Mouse (Mus musculus): ENCODE results near the gene Edn2. TPM values are rescaled to one million over a fixed set of nuclear protein-coding genes. Genes with fewer than 3 reads are reported as not detected.

Gene Edn2
- polyA plus RNA-seq, 1 experiment from 2014 or later, result 0.18 TPM

DNA sequence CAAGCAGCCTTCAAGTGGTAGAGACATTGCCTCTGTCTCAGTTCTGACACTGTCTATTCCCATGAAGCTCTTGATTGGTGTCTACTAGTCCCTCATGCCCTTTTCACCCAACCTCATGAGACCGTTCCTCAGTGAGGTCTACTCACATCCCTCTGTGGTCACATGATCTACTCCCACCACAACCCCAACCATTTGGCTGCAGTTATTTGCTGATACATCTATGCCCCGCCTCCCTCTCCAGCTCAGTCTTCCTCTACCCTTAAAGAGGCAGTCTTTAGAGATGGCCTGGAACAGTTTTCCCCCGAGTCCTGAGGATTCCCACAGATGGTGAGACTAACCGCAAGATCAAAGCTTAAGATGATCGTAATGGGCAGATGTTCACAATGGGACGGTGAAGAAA is 27.2 kb downstream of the Edn2 start:
- 0 out of 2 replicates have a peak, but pooled peaks cover 3% of the 10 kb centered on the region for H3K4me1 ChIP-seq (ENCODE audit: control insufficient read depth, insufficient read depth, low read length)
- DNase-seq (no peak), ATAC-seq (ENCODE audit: low FRiP score, low TSS enrichment) (no peak)
- H3K9me3 ChIP-seq (ENCODE audit: control insufficient read depth, low read length), result no peaks in the 10 kb centered on the region
- 86% methylated on average over 6 of the region's 6 CpGs for WGBS
- no peak overlapping the region for H3K27ac ChIP-seq (replicated peaks; ENCODE audit: low read depth, low read length)
- H3K36me3 ChIP-seq (ENCODE audit: control insufficient read depth, insufficient read depth, low read length), result no peaks in the 10 kb centered on the region
- no peaks in the 10 kb centered on the region for H3K27me3 ChIP-seq (ENCODE audit: control insufficient read depth, insufficient read depth, low read length)
- H3K4me3 ChIP-seq (replicated peaks; ENCODE audit: low read depth, low read length), result no peak overlapping the region
- H3K4me2 ChIP-seq (ENCODE audit: low read length), result no peak overlapping the region
- H3K9ac ChIP-seq (replicated peaks; ENCODE audit: low read length), result no peak overlapping the region

DNA sequence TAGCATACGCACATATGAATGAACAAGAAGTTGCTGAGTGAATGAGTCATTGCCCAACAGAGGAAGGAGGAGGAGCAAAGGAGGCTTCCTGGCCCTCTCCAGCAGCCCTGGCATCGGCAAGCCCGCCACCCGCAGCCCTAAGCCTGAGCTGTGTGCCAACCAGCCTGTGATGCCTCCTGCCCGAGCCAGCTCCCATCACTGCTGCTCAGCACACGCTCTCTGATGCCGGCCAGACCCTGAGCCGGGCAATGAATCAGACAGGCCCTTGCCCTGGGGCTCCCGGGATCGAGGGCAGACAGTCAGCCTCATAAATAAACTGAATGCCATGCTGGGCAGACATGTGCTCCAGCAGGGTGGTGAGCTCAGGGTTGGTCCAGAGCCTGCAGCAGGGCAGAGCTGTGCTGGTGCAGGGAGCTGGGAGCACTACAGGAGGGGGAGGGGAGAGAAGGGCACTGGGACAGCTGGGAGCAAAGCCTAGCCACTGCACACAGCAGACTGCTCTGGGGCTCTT is 27.7 kb downstream of the Edn2 start:
- Histone ChIP-seq H3K4me2 (ENCODE audit: low read length) (no peak overlapping the region), H3K36me3 (ENCODE audit: control insufficient read depth, insufficient read depth, low read length) (no peaks in the 10 kb centered on the region), H3K9ac (replicated peaks; ENCODE audit: low read length) (no peak overlapping the region), H3K27ac (replicated peaks; ENCODE audit: low read depth, low read length) (no peak overlapping the region; the same call in 1 of the 2 replicates), H3K4me3 (replicated peaks; ENCODE audit: low read depth, low read length) (no peak overlapping the region), H3K9me3 (ENCODE audit: control insufficient read depth, low read length) (no peaks in the 10 kb centered on the region), H3K27me3 (ENCODE audit: control insufficient read depth, insufficient read depth, low read length) (no peaks in the 10 kb centered on the region), H3K4me1 (ENCODE audit: control insufficient read depth, insufficient read depth, low read length) (0 out of 2 replicates have a peak, but pooled peaks cover 3% of the 10 kb centered on the region)
- WGBS, result 75% methylated on average over 10 of the region's 10 CpGs
- ATAC-seq (ENCODE audit: low FRiP score, low TSS enrichment) (peak; percentile 77), DNase-seq (peak; percentile 62)

DNA sequence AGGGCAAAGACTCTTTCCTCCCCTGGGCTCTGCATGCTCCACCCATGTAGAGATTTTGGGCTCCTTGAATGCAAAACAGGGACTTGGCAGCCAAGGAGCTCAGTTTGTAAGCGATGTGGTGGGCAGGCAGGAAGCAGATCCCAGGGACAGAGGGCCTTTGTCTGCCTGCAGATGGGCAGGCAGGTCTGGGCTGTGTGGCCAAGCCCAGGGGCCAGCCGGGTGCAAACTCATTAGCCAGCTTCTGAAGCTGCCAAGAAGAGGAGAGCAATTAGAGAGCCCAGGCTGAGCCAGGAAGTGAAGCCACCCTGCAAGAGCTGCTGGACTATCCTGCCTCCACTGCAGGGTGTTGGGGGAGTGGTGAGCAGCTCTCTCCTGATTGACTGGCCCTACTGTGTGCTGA is 28.9 kb downstream of the Edn2 start:
- Histone ChIP-seq H3K4me2 (ENCODE audit: low read length) (no peak overlapping the region), H3K27ac (replicated peaks; ENCODE audit: low read depth, low read length) (0 out of 2 replicates have a peak overlapping the region, but pooled peaks have one; percentile 17), H3K4me3 (replicated peaks; ENCODE audit: low read depth, low read length) (no peak overlapping the region), H3K9ac (replicated peaks; ENCODE audit: low read length) (no peak overlapping the region), H3K4me1 (ENCODE audit: control insufficient read depth, insufficient read depth, low read length) (0 out of 2 replicates have a peak, but pooled peaks cover 3% of the 10 kb centered on the region), H3K9me3 (ENCODE audit: control insufficient read depth, low read length) (no peaks in the 10 kb centered on the region), H3K27me3 (ENCODE audit: control insufficient read depth, insufficient read depth, low read length) (no peaks in the 10 kb centered on the region), H3K36me3 (ENCODE audit: control insufficient read depth, insufficient read depth, low read length) (no peaks in the 10 kb centered on the region)
- 25% methylated on average over 2 of the region's 2 CpGs for WGBS
- ATAC-seq (ENCODE audit: low FRiP score, low TSS enrichment), result no peak
- peak; percentile 50 for DNase-seq

DNA sequence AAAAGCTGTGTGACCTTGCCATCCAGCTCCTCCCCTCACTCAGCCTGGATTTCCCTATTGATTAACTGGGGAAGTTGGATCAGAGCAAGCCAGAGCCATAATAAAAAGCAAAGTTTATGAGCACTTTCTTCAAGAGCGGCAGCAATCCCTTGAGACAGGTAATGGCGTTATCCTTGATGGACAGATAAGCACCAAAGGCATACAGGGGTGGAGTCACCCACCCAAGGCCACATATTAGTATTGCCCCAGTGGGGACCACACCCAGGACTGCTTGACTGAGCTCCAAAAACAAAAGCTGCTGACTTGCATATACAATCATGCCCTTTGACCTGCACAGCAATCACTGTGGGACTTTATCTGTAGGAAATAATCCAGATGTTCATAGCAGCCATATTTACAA is 31.0 kb downstream of the Edn2 start:
- no peak for ATAC-seq (ENCODE audit: low FRiP score, low TSS enrichment)
- no peaks in the 10 kb centered on the region for H3K9me3 ChIP-seq (ENCODE audit: control insufficient read depth, low read length)
- no peaks in the 10 kb centered on the region for H3K27me3 ChIP-seq (ENCODE audit: control insufficient read depth, insufficient read depth, low read length)
- H3K27ac ChIP-seq (replicated peaks; ENCODE audit: low read depth, low read length), result no peak overlapping the region
- H3K4me2 ChIP-seq (ENCODE audit: low read length), result no peak overlapping the region
- H3K4me1 ChIP-seq (ENCODE audit: control insufficient read depth, insufficient read depth, low read length), result 0 out of 2 replicates have a peak, but pooled peaks cover 3% of the 10 kb centered on the region
- H3K36me3 ChIP-seq (ENCODE audit: control insufficient read depth, insufficient read depth, low read length), result no peaks in the 10 kb centered on the region
- 85% methylated on average over 2 of the region's 2 CpGs for WGBS
- no peak overlapping the region for H3K9ac ChIP-seq (replicated peaks; ENCODE audit: low read length)
- DNase-seq, result no peak
- H3K4me3 ChIP-seq (replicated peaks; ENCODE audit: low read depth, low read length), result no peak overlapping the region

DNA sequence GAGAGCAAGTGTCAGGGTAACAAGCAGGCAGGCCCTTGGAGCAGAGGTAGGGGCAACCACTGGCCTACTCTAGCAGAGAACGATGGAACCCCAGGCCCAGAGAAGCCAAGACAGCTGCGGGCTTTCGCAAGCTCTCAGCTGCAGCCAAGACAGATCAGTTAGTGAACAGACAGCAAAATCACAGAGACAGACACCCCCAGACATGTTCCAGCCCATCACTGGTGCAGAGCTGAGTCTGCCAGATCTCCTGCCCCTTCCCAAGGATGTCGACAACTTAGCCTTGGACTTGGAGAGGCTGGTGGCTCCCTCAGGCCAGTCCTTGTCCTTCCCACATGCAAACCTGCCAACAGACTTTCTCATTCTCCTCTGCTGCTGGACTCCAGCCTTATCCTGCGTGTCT is 33.0 kb downstream of the Edn2 start:
- peaks cover under 1% of the 10 kb centered on the region; the same call in 1 of the 2 replicates for H3K4me1 ChIP-seq (ENCODE audit: control insufficient read depth, insufficient read depth, low read length)
- ATAC-seq (ENCODE audit: low FRiP score, low TSS enrichment), result no peak
- DNase-seq, result no peak
- no peaks in the 10 kb centered on the region for H3K36me3 ChIP-seq (ENCODE audit: control insufficient read depth, insufficient read depth, low read length)
- no peak overlapping the region for H3K9ac ChIP-seq (replicated peaks; ENCODE audit: low read length)
- H3K9me3 ChIP-seq (ENCODE audit: control insufficient read depth, low read length), result no peaks in the 10 kb centered on the region
- no peak overlapping the region for H3K4me2 ChIP-seq (ENCODE audit: low read length)
- H3K27ac ChIP-seq (replicated peaks; ENCODE audit: low read depth, low read length), result no peak overlapping the region
- WGBS, result 92% methylated on average over 5 of the region's 5 CpGs
- H3K27me3 ChIP-seq (ENCODE audit: control insufficient read depth, insufficient read depth, low read length), result no peaks in the 10 kb centered on the region
- no peak overlapping the region for H3K4me3 ChIP-seq (replicated peaks; ENCODE audit: low read depth, low read length)

DNA sequence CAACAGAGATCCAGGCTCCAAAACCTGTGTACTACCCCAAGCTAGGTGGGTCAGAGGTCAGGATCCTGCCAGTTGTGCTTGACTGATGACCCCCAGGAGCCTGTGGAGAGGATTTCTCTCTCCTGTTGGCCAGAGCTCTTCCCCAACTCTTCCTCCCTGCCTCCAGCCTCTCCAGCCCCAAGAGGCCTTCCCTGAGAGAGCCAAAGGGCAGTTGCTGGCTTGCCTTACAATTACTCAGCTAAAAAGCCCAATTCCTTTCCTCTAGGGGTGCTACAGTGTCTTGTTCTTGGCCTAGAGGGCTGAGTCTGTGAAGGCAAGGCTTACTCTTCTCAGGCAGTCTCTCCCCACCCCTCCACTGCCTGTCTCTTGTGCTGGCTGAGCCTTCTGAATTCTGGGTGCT is 34.0 kb downstream of the Edn2 start:
- Histone ChIP-seq H3K9ac (replicated peaks; ENCODE audit: low read length) (no peak overlapping the region), H3K9me3 (ENCODE audit: control insufficient read depth, low read length) (no peaks in the 10 kb centered on the region), H3K4me2 (ENCODE audit: low read length) (no peak overlapping the region), H3K4me3 (replicated peaks; ENCODE audit: low read depth, low read length) (no peak overlapping the region), H3K27me3 (ENCODE audit: control insufficient read depth, insufficient read depth, low read length) (no peaks in the 10 kb centered on the region), H3K27ac (replicated peaks; ENCODE audit: low read depth, low read length) (no peak overlapping the region), H3K36me3 (ENCODE audit: control insufficient read depth, insufficient read depth, low read length) (no peaks in the 10 kb centered on the region), H3K4me1 (ENCODE audit: control insufficient read depth, insufficient read depth, low read length) (peaks cover 5% of the 10 kb centered on the region; the same call in 1 of the 2 replicates)
- ATAC-seq (ENCODE audit: low FRiP score, low TSS enrichment) (no peak), DNase-seq (no peak)

DNA sequence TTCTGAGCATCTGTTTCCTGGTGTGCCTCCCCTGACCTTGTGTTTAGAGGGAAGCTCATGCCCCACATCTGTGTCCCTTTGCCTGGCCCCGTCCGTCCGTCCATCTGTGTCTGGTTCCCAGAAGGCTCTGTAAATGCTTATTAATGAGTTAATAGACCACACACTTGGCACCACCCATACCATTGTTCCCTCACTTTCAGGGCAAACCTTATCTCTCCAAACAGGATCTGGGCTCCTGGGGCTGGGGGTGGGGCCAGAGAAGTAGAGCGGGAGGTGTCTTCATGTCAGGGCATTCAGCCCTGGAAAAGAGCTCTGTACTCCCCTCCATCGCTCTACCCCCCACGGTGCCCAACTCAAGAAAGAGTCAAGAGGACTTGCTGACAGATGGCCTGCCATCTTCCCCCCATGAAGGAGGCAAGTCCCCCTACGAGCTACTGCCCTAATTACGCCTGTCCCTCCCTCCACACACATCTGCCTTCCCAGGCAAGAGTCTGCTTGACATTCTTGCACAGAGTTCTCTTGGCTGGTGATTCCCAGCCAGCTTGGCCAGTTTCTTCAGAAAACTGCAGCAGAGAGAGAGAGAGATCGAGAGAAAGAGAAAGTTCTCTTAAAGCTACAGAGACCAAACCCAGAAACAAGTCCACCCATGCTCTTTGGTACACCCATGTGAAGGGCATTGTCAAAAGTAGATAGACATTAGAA is 38.3 kb downstream of the Edn2 start:
- ATAC-seq (ENCODE audit: low FRiP score, low TSS enrichment) (no peak), DNase-seq (no peak)
- H3K4me2 ChIP-seq (ENCODE audit: low read length), result no peak overlapping the region
- no peaks in the 10 kb centered on the region for H3K27me3 ChIP-seq (ENCODE audit: control insufficient read depth, insufficient read depth, low read length)
- peaks cover 9% of the 10 kb centered on the region; the same call in 1 of the 2 replicates for H3K4me1 ChIP-seq (ENCODE audit: control insufficient read depth, insufficient read depth, low read length)
- H3K9me3 ChIP-seq (ENCODE audit: control insufficient read depth, low read length), result no peaks in the 10 kb centered on the region
- WGBS, result 45% methylated on average over 9 of the region's 9 CpGs
- H3K4me3 ChIP-seq (replicated peaks; ENCODE audit: low read depth, low read length), result no peak overlapping the region
- H3K9ac ChIP-seq (replicated peaks; ENCODE audit: low read length), result no peak overlapping the region
- no peak overlapping the region for H3K27ac ChIP-seq (replicated peaks; ENCODE audit: low read depth, low read length)
- no peaks in the 10 kb centered on the region for H3K36me3 ChIP-seq (ENCODE audit: control insufficient read depth, insufficient read depth, low read length)

DNA sequence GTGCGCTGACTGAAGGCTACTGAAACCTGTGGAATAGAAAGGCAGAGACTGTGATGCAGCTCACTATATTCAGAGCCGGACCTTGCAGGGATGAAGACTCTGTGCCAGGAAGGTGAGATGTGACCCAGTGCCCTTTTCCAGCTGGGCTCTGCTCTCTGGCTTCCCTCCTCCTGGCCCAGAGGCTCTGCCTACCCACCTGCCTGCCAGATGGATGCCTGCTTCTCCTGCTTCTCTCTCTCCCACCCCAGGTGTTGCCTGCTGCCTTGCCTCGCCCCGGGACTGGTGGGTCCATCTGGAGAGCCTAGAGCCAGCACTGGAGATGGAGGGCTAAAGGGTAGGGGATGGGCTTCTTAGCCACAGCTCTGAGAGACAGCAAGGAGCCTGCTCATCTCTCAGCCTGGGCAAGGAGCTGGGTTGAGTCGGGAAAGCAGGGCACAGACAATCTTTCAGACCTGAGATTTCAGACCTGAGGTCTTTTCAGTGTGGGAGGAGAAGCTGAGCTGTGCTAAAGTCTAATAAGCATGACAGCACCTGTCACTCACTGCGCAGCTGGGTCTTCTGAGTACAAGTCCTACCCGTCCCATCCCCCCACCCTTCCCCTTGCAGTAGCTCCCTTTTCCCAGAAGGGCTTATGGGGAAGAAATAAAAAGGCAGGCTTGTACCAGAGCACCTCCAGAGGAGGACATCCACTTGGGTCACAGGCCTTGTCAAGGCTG is 39.7 kb downstream of the Edn2 start:
- 68% methylated on average over 7 of the region's 7 CpGs for WGBS
- Histone ChIP-seq H3K36me3 (ENCODE audit: control insufficient read depth, insufficient read depth, low read length) (no peaks in the 10 kb centered on the region), H3K4me2 (ENCODE audit: low read length) (no peak overlapping the region), H3K9ac (replicated peaks; ENCODE audit: low read length) (no peak overlapping the region), H3K4me3 (replicated peaks; ENCODE audit: low read depth, low read length) (no peak overlapping the region), H3K27ac (replicated peaks; ENCODE audit: low read depth, low read length) (no peak overlapping the region), H3K9me3 (ENCODE audit: control insufficient read depth, low read length) (no peaks in the 10 kb centered on the region), H3K4me1 (ENCODE audit: control insufficient read depth, insufficient read depth, low read length) (peaks cover 9% of the 10 kb centered on the region; the same call in 1 of the 2 replicates), H3K27me3 (ENCODE audit: control insufficient read depth, insufficient read depth, low read length) (no peaks in the 10 kb centered on the region)
- DNase-seq (no peak), ATAC-seq (ENCODE audit: low FRiP score, low TSS enrichment) (no peak)

Data from midbrain, embryonic 14.5 days (tissue).